Mouse (Mus musculus): ENCODE measurements around the gene Btn1a1. TPM values are rescaled to one million over a fixed set of nuclear protein-coding genes. Genes with fewer than 3 reads are reported as not detected.

Gene Btn1a1
- not detected for total RNA-seq (2022)

DNA sequence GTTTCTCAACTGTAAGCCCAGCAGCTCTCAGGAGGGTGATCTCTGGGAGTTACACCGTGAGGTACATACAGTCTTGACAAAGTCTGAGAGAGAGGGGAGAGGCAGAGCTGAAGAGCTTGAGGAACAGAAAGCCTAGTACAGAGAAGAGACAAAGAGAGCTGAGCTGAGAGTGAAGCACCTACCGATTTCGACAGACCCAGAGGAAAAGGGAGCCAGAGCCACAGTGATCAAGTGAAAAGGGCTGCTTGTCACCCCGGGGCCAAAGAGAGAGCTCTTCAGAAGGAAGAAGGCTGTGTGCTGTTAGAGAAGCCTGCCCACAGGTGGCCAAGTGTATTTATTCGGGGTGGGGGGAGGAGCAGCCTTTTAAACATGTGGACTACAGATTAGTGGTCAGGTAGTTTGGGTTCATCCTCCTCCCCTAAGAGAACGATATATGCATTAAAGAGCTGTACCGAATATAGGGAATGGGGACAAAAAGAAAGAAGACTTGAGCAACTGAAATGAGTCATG lies at the start of gene Btn1a1:
Gene Btn1a1 (minus strand): TSS at position 302 of the 510 bp plus-strand sequence.
- no peak for DNase-seq

DNA sequence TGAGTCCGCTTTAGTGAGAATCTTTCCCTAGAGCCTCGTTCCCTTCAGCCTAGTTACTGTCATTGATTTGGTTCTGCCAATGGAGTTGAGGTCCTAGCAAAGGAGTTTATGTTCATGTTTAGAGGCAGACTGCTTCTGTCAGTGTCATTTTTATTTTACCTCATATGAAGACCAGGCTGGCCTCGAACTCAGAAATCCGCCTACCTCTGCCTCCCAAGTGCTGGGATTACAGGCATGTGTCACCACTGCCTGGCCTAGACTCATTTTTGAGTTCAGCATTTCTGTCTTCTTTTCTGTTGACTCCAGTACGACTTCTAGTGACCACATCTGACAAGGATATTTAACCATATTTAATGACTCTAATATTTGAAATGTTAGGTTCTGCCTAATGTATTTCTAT lies 49.6 kb upstream of the Btn1a1 start:
- DNase-seq: no peak

DNA sequence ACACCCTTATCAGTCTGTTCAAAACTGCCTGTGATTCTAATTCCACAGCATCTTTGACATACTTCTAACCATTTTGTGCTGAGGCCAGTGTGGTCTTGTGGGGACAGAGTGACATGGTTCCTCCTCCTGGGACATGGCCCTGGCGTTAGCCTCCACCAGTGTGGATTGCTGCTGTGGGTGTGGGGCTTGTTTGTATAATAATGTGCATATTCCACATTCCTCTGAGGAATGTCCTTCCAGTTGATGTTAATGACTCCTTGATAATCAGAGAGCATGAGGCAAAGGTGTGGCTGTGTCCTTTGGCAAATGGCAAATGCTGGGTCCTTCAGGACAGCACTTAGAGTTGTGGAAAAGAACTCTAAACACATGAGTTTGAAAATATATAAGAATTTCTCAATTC lies 47.8 kb upstream of the Btn1a1 start:
- no peak for DNase-seq

DNA sequence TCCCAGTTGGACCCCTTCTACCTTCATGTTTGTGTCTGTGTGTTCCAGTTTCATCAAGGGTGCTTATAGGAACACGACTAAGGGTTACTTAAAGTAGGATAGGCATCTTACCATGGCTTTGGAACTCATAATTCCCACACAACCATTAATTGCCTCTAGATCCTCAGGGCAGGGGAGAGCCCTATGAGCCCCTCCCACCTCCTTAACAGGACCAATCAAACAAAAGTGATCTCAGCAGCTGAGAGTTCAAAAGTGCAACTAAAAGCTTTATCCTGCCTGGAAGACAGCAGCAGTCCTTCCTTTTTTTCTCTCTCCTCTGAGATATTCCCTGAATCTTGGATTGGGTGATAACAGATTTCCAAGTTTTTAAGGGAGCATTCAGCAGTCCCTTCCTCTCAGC lies 44.4 kb upstream of the Btn1a1 start:
- no peak for DNase-seq

DNA sequence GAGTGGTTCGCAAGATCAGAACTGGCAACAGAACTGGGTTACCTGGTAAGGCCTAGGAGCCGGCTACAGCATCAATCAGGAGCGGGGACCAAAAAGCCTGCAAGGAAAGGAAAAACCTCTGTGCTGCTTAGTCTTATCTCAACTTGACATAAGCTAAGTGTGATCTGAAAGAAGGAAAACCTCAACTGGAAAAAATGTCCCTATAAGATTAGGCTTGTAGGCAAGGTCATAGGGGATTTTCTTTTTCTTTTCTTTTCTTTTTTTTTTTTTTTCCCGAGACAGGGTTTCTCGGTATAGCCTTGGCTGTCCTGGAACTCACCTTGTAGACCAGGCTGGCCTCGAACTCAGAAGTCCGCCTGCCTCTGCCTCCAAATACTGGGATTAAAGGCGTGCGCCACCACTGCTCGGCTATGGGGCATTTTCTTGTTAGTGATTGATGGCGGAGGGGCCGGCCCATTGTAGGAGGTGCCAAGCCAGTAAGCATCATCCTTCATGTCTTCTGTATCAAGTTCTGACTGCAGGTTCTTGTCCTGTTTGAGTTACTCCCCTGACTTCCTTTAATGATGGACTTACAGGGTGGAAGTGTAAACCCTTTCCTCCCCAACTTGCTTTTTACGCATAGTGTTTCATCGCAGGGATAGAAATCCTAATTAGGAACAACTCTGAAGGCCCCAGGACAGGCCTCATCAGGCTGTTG lies 41.3 kb upstream of the Btn1a1 start:
- no peak for DNase-seq

DNA sequence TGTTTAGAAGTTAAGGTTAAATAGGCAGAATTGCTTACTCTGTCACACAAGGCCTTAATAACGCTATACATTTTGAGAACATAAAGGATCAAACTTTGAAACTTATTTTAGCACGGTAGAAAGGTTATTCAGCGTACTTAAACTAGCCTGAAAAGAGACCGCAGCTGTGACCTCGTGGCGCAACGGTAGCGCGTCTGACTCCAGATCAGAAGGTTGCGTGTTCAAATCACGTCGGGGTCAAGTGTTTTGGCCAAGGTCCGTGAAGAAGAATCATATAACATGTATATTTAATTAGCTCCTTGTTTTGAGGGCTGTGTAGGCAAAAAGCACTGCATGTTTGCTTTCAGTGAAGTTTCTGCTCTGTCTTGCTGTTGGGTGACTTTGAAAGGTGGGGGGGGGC lies 40.6 kb upstream of the Btn1a1 start:
- peak; percentile 26 for DNase-seq

DNA sequence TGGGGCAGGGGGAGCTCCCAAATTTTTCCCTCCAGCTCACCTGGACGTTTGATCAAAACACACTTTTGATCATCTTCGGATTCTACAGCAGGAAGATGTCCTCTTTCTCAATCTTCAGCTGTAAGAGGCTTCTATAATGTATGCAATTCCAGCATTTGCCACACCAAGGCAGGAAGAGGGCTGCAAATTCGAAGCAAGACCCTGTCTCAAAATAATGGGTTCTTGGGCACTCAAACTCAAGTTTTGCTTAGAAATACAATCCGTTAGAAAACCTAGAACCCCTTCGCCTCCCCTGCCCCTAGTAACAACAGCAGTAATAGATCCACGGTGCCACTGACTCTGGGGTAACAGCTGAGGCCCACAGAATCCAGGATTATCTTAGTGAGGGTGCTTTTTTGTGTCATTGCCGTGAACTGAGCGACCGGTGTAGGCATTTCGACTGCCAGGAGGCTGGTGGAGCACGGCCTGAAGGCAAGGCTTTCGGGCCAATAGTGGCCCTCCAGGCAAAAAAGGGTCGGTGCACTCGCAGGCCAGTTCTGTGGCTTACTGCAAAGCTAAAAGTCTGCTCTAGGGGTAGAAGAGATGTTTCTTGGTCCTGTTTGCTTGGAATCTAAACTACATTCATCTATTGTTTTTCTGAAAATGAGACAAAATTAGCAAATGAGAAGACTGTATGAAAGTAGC lies 40.1 kb upstream of the Btn1a1 start:
- no peak for DNase-seq

DNA sequence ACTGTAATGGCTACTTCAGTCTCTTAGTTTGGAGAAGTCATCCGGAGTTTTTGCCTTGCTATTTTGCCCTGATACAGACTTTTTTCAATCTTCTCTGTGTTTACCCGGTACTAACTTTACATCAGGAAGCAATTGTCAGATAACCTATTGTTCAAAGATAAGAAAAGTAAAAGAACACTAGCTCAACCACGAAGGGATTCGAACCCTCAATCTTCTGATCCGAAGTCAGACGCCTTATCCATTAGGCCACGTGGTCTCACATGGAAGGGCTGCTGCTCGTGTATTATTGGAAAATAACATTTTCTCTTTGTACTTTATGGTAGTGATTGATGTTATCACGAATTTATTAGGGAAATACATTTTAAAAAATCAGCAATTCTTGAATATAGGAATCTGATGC lies 38.1 kb upstream of the Btn1a1 start:
- DNase-seq: no peak

DNA sequence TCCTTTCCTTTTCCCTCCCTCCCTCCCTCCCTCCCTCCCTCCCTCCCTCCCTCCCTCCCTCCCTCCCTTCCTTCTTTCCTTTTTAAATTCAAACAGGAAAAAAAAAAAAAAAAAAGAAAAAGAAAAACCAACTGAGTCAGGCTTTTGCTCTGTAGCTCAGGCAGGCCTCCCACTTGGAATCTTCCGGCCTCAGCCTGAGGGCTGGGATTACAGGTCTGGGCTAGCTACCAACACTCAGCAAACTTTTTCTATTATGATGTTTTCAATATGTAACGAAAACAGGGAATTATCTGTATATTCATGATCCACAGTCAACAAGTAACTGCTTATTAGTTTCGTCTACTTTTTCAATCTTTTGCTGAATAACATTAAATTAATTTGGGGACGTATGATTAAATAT lies 37.2 kb upstream of the Btn1a1 start:
- no peak for DNase-seq

DNA sequence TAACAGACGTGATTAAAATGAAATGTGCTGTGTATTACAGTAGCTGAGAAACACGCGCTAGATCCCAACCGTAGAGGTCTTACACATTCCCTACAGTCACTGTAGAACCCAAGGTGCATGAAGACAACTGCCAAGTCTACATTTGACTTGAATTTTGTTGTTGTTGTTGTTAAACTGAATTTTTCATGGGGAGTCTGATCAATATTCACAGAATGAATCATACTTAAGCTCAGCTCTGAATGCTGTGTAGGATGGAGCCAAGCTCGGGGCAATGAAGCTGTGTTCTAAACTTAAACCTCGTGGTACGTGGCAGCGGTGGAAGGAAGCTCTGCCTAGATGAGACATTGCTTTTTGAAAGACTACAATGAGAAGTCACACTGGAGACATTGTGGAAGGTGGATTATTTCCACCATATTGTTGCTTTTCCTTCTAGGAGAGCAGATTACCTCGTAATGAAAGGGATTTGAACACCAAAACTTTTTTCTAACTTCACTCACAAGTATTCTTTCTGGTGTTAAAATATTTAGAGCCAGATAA lies 36.4 kb upstream of the Btn1a1 start:
- DNase-seq: no peak

DNA sequence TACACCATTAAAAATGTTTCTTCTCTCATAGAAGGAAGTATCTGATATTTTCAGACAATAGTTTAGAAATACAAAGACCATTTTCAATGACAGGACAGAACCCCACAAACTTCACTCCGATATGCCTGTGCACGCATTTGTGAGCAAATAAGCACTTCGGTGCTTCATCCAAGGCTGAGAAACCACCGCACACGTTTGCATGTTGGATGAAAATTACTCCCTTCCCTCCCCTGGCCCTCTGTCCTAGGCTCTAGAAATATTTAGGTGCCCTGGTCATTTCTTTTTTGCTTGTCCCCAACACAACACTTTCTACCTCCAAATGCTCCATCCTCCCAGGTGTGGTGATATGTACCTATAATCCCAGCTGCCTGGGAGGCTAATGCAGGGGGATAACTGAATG lies 35.8 kb upstream of the Btn1a1 start:
- DNase-seq: no peak

DNA sequence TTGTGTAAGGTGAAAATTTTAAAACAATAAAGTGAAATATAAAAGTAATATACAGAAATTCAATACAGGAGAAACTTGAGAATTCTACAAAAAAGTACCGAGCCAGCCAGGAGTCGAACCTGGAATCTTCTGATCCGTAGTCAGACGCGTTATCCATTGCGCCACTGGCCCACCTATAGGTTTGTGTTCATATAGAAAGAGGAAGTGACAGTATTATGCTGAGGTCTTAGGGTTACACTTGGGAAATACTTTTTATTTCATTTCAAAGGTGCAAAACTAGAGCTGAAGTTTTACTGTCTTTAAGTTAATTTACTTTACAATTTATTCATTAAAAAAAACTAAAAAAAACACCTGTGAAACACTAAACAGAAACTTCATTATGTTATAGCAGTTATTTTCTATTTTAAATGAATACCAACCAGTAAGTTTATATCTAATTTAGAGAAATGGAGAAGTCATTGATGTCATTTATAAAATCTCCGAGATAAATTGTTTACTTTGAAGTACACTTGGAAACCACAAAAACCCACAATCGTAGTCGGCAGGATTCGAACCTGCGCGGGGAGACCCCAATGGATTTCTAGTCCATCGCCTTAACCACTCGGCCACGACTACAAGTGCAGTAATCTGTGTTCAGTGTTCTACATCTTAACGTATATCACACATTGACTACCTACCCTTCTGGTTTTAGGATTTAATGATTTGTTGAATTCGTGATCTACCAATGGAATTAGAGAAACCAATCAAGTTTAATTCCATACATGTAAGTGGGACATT lies 34.9 kb upstream of the Btn1a1 start:
- no peak for DNase-seq

DNA sequence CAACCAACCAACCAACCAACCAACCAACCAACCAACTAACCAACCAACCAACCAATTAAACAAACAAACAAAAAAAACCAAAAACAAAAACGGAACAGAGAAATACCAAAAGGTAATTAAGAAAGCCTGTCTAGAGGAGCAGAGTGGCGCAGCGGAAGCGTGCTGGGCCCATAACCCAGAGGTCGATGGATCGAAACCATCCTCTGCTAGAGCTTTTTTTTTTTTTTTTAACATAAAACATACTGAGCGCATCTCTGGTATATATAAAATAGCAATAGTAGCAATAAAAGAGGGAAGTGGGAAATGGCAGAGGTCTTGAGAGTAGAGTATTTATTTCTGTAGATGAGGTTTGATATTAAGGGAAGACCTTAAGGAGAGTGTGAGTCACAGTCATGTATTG lies 34.2 kb upstream of the Btn1a1 start:
- no peak for DNase-seq

DNA sequence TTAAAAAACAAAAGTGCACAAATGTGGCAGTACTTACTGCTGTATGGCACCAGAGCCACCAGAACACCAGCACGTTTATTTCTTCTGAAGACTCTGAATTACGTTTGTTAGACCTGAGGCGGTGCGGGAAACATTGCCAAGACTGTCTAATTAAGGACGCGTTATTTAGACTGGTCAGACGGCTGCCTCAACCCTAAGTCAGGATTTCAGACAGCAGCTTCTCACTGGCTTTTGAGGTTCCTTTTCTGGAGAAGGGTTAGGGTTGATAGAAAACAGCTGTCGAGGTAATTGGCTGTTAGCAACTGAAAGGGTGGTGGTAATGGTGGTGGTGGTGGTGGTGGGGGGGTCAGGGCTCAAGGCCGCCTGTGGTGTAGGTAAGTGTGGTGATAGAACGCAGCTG lies 33.0 kb upstream of the Btn1a1 start:
- DNase-seq: no peak

DNA sequence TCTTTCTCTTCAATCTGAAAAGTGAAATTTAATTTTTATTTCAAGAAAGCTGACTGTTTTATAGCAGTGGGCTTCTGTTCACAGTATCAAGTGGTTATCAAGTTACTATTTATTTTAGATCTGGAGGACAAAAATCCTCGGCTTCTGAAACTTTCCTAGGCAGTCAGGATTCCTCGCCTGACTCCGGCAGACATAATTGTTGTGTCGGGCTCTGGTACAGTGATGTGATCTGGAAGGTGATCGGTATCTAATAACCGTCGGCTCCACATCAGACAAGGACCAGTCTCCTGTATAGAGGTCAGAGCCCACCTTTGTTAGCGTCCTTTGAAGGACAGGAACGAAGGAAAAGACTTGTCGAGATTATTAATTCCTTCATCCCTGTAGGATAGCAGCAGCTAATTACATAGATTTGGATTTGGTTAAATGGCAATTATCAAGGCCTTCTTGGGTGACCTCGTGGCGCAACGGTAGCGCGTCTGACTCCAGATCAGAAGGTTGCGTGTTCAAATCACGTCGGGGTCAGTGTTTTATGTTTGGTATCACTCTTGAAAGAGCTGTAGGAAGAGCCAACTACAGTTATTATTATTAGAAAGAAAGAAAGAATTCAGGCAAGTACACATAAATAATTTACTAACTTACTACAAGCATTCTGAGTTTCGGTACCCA lies 32.1 kb upstream of the Btn1a1 start:
- DNase-seq: no peak

DNA sequence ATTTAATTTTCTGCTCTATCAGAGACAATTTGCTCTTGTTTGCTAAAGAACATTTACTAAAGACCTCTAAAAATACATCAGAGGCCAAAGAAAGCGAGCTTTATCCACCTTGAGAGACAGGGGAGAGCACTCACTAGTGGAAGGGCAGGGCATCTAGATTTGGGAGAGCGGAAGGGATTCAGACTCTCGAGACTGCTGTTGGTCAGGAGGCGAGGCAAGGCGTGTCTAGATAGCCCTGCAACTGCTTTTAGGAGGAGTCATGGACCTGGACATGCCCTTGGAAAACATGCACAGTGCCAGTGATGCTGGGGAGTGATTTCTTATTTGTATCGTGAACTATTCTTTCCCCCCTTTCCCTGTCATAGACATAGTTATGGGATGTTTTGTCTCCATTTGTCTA lies 29.8 kb upstream of the Btn1a1 start:
- DNase-seq: no peak

DNA sequence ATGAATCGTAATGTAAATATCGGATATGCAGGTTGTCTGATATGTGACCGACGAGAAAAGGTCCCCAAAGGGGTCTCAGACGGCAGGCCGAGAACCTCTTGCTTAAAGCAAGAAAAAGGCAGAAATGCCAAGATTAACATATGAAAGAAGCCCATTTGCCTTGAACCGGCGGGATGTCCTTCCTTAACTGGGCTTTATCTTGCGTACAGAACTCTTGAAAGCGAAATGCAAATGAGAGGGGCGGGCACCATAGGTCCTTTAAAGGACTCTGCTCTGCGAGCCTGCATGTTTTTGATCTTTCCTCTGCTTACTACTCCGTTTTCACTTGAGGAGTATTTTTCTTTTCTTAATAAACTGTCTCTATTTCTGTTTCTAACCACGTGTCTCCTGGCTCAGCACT lies 26.3 kb upstream of the Btn1a1 start:
- DNase-seq: no peak

DNA sequence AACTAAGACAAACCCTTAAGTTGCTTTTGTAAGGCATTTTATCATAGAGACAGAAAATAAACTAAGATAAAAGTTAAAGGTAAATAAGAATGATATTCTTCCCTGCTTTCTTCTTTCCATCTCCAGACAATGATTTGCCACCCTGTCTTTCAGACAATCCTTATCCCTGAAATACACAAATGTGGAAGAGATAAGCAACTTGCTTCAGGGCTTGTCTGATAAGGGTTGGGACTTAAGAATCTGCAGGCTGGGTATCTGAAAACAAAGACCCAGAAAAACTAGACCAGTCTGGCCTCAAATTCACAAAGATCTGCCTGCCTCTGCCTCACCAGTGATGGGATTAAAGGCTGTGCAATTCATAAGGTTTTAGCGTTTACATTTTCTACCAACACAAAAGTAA lies 25.6 kb upstream of the Btn1a1 start:
- no peak for DNase-seq

DNA sequence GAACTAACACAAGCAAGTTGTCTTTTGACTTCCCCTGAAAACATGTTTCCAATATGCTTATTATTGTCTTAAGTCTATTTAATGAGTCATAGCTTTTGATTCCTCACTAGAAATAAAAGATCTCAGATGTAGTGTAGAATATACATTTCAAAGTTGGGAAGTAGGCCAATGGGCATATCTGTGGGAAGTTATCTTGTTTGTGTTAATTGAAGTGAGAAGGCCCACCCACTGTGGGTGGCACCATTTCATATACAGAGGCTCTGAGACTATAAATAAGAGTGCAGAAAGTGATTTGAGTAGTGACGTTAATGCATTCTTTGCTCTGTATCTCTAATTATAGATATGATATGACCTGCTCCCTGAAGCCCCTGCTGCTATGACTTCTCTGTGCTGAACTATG lies 25.2 kb upstream of the Btn1a1 start:
- DNase-seq: no peak

DNA sequence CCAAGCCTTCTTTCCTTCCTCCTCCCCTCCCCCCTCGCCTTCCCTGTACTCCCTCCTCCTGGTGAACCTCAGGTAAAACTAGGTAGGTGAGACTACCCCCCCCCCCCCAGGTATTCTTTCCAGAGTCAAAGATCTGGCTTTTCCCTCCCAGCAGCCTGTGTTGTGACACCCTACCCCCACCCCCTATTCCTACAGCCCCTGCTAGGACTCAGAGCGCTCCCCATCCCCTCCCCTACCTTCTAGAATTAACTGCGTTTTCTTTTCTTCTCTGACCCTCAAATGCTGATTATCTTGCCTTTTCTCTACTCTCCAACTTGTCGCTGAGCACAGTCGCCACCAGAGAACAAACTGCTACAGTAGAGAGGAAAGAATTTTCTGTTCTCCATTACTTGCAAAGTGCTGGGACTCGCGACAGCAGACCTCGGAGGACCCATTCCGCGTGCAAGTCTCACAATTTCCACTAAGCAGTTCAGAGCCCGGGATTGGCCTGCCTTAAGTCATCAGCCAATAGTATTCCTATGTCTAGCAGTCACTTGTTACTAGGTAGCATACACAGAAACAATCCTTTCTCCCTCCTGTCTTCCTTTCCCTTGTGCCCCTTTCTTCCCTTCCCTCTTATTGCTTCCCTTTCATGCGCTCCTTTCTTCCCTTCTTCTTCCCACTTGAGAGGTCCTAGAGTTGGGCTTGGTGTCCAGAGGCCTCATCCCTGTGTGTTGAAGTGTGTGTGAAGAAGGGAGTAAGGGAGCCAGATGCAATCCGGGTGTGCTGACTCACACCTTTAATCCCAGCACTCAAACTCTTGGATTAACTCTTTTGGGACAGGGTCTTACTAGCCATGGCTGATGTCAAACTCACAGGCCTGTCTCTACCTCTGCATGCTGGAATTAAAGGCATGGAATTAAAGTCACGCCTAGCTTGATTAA lies 23.0 kb upstream of the Btn1a1 start, which contains the start of gene Btn2a2:
Gene Btn2a2 (minus strand): TSS at position 458 of the 923 bp plus-strand sequence.
- DNase-seq: peak; percentile 61

DNA sequence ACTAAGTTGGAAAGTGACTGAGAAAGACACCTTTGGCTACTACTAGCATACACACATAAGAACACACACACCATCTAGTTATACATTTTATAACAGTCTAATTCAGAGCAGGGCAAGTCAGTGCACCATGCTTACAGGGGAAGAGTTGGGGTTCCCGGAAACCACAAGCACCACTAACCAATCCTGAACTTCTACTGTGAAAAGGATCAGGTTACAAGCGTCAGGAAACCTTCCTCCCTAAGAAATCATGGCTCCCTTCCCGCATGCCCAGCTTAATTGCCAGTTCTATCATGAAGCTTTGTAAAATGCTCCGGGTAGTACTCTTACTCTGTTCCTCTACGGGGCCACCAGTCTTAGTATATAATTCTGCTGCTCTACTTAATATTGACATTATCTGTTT lies 19.6 kb upstream of the Btn1a1 start:
- DNase-seq: no peak
